Mouse (Mus musculus) cerebellum, postnatal 10 days (tissue): ENCODE measurements around the gene Gm20518.
A peak's percentile ranks its signal among the peaks of the same experiment; 100 is the strongest.

Experiments
- DNase-seq, 2 experiments: peaks; one replicate each; pipeline ENCODE4 v3.0.0; 2021; ENCODE audit warnings: mixed read lengths in 2 of 2

The Gm20518 gene

DNA sequence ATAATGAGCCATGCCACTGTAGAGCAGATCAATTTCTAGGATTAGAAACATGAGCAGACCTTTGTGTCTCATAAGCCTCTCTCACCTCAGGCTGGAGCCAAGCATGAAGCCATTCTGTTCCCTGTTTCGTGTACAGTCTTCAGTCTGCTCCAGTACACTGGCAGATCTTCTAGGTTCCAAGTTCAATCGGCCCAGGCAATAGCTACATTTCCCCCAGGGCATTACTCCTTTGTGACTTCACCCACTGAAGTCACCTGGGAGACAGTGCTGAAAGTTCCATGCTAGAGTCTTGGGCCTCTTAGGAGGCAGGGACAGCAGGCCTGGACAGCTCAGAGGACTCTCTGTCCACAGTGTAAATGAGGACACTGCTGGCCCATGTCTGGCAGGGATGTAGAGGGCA lies 2.5 kb upstream of the Gm20518 start, which contains the start of gene Tssk1:
Gene Tssk1, plus strand, starts transcription at position 301 of the 400 bp plus-strand sequence.
- DNase-seq: no peak

DNA sequence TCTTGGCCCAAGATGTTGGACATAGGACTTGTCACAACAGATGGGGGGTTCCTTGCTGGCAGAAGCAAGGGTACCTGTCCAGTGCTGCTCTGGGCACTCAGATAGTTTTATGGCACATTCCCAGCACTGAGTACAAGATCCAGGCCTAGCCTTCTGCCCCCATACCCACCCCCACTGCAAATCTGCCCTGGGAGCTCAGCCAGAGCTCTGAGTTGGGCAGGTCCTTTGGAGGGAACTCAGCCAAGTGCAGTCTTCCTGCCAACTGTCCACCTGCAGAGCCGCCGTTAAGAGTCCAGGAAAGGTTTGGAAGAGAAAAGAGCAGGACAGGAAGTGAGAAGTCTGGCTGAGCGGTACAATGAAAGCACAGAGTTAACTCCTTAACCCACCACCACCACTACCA lies 1.1 kb upstream of the Gm20518 start:
- peak; percentile 93 to 95 for DNase-seq

GRCm38 (mm10) chr16:17890917-17891566 lies 429 bp downstream of the Gm20518 start:
- peak; percentile 97 for DNase-seq

DNA sequence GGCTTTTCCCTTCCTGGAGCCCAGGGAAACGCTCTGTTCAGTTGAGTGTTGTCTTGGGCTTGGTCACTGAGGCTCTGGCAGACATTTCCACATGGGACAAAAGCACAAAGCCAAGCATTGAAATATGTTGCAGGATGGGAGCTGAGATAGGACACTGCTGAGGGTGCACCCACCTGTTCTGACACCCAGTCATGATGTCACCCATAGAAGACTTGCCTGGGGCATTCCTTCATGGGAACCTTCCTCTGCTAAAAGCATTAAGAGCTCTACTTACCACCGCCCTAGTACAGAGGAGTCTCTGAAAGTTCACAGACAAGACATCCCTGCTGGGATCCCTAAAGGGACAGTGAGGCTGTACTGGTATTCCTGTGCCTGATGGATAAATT lies 1.1 kb downstream of the Gm20518 start:
- peak in 1 of 2 experiments; percentile 46 for DNase-seq

DNA sequence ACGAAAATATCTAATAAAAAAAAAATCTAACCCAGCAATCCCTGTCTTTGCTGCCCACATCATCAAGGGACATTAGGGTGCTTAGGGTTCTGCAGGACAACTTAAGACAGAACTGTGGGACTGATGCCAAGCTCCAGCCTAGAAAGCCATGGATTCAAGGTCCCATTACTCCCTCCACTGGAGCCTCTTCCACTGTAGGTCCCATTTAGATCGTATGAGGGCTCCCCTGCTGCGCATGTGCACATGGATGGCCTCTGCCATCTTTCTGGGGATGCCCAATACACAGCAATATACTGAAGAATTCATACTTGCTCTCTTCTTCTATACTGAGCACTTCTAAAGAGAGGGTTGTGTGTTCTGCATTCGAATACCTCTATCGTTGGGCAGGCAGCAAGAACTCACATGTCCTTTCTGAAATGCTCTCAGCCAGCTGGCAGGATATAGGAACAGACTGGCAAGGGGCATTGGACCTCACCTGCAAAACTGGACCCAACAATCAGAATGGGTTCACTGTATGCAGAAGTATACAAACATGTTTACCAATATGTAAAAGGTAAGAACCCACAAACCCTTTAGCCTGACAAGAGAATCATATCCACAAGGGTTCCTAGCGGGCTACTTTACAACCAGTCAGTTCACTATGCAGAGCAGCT lies 1.7 kb downstream of the Gm20518 start:
- peak; percentile 39 to 44 for DNase-seq

DNA sequence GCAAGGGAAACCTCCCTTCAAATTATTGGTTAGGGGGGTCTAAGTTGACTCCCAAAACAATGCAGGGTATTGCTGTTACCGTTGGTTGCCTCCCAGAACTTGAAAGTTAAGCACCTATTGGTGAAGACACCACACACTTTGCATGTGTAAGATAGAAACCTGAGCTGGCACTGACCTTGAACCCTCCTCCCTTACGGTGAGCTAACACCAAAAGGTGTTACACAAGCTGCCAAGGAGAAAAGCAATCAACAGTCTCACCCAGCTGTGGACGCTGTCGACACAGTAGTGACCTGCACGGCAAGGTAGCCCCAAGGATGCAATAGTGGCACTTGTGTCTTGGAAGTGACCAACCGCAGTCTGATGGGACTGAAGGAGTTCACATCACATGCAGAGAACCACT lies 7.4 kb downstream of the Gm20518 start:
- no peak for DNase-seq

DNA sequence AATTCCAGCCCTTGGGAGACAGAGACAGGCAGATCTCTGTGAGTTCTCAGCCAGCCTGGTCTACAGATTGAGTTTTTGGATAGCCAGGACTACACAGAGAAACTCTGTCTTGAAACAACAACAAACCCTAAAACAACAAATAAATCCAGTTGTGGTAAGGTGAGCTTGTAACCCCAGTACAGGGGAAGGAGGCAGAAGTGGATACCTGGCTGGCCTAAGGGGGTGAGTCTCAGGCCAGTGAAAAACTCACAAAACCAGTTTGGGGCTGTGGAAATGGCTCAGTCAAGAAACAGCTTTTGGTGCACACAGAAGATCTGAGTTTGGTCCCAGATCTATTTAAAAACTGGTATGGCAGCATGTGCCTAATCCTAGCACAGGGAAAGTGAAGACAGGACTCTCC lies 9.3 kb downstream of the Gm20518 start:
- no peak for DNase-seq

DNA sequence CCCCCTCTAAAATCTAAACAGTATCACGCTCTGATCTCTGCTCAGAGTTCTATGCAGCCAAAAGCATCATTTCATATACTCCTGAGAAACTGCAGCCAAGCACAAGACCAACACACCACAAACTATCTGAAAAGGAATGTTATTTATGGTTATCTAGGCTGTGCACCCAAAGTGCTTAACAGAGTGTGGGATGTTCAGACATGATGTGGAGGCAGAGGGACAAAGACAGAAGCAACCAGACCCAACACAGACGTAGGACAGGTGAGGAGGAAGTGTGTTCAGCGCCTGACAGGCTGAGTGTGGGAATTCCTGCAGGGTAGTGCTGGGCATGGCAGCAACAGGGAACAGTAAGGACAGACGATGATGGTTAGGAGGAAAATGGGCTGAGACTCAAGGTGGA lies 11.9 kb downstream of the Gm20518 start:
- DNase-seq: no peak

DNA sequence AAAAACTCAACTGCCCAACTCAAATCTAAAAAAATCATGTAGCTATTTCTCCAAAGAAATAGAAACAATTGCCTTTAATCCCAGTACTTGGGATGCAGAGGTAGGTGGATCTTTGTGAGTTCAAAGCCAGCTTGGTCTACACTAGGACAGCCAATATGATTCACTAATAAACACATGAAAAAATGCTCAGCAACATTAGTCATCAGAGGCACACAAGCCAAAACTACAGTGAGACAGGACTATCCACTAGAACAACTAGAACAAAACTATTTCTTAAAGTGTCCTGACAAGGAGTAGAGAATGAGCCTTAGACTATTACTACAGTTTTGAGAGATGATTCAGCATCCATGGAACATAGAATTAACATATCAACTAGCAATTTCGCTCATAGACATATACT lies 15.4 kb downstream of the Gm20518 start:
- no peak for DNase-seq

DNA sequence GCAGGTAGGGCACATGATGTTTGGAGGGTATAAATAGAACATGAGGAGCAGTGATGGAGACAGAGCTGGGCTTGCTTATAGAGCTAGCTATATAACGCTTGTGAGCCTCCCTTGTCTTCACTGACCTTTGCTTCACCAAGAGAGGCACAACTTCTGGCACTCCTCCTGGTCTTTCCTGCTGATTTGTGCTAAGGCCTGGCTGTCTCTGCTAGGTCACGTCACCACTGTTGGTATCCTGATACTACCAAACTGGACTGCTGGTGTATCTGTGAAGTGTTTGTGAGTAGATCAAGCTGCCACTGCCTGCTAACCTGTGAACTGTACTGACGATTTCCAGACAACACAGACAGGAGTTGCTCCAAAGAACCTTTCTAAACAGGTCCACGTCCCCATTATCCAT lies 16.3 kb downstream of the Gm20518 start:
- no peak for DNase-seq

DNA sequence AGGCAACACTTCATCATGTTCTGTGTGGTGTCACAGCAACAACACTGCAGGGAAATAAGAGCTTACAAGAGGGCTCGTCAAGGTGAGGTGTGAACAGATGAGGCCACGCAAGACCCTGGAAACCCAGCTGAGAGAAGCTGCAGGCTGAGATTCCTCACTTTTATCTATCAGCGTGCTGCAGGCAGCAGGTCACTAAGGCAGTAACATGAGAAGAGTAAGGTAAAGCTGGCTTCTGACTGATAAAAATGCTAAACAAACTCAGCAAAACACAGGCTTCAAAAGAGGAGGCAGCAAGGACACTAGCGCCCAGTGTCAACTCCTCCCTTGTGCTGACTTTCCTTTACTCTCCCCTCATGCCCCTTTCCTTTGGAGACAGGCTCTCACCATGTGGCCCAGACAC lies 18.5 kb downstream of the Gm20518 start:
- DNase-seq: no peak

- DNase-seq: no peak
Measured at GRCm38 (mm10) chr16:17871248-17871647, 20.2 kb downstream of the Gm20518 start.

- peak in 1 of 2 experiments; percentile 23 for DNase-seq
Measured at GRCm38 (mm10) chr16:17865770-17866169, 25.7 kb downstream of the Gm20518 start.

DNA sequence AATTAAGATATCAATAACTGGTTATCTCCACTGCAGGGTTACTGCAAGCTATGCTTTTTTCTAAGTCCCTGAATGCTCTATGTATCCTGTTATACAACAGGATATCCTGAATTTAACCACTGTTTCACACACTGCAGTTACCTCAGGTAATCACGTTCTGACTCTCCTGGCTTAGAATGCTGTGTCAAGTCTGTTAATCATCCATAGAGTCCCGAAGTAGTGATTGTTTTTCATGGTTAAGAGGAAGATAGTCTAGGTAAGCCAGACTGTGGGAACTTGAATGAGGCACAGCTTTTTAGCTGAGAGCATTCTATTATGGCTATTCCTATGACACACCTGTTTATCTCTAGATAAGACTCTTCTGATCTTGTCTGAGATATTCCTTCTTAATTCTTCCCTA lies 26.2 kb downstream of the Gm20518 start:
- no peak for DNase-seq

- peak; percentile 59 to 64 for DNase-seq
Measured at GRCm38 (mm10) chr16:17858592-17858991, 32.9 kb downstream of the Gm20518 start.

DNA sequence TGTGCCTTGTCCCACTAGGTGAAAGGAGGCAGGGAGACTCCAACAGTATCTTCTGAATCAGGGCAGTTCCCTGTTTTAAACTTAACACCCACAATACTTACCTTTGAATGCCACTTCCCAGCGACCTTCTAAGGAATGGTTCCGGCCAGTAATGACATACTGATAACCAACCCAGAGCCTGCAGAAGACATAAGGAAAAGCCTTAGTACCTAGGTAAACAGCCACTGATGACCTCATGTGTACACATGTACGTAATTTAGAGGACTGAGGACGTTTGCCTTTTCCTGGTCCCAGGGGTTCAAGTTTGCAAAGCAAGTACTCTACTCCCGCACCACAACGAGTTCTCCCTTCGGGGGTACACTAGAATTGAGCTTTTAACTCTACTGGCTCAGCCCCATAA lies 34.3 kb downstream of the Gm20518 start:
- DNase-seq: no peak

- DNase-seq: no peak
Measured at GRCm38 (mm10) chr16:17853263-17853662, 38.2 kb downstream of the Gm20518 start.

DNA sequence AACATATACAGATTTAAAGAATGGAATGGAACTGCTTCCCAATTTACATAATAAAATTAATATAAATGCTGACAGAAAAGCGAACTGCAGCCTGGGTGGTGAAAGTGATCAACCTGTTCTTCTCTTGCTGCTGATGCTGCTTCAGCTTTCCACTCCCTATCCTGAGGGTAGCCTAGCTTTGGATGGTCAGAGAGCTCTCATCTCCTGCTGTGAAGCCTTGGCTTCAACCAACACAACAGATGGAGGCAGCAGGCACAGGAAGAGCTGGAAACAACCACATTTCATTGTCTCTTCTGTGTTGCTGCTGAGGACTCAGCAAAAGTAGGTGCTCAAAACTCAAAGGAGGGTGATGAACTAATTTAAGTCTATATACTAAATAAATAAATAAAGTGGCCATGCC lies 39.6 kb downstream of the Gm20518 start:
- peak; percentile 92 to 93 for DNase-seq

GRCm38 (mm10) chr16:17851331-17851730 lies 40.1 kb downstream of the Gm20518 start:
- no peak for DNase-seq

- DNase-seq: no peak
Measured at GRCm38 (mm10) chr16:17849486-17849885, 42.0 kb downstream of the Gm20518 start.

DNA sequence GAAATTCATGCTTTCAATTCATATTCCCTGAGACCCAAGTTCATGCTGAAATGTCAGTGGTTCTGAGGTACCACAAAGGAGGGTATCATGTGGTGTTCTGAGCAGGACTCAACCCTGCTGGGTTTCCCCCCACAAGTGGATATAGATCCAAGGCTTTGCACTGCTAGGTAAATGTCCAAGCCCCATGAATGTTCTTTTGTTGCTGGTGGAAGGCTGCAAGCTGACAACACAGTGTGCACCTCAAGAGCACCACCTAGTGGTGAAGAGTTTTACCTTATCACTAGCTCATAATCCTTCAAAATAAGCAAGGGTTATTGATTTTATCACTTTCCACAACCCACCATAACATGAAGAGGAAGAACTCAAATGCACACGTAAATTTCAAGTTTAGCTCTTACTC lies 42.5 kb downstream of the Gm20518 start:
- DNase-seq: peak; percentile 84 to 95

DNA sequence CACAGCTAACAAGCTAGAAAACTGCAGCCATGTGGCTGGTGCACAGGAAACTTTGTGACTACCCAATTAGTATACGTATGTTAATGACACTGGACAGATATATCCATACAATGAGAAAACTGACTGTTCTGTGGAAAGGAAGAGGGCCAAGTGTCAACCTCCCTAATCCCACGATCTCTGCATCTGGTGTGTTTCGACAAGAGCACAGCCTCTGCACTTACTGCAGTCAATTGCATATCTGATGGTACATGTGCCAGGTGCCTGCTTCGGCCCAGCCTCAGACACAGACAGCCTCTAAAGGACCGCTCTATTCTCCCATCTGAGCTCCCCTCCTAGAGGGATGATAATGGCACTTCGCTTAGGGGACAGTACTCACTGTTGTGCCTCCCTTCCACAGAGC lies 43.0 kb downstream of the Gm20518 start:
- no peak for DNase-seq

GRCm38 (mm10) chr16:17843701-17844365 lies 47.6 kb downstream of the Gm20518 start:
- DNase-seq: peak; percentile 83 to 87

- DNase-seq: peak in 1 of 2 experiments; percentile 65
Measured at GRCm38 (mm10) chr16:17842437-17842836, 49.0 kb downstream of the Gm20518 start.
